Mouse (Mus musculus): ENCODE results near the gene Gm379. TPM values are rescaled to one million over a fixed set of nuclear protein-coding genes. Genes with fewer than 3 reads are reported as not detected.

The Gm379 gene
- not detected for total RNA-seq (2021)
- long read RNA-seq, experiment 1: 0 reads
- long read RNA-seq, experiment 2: 0 reads

DNA sequence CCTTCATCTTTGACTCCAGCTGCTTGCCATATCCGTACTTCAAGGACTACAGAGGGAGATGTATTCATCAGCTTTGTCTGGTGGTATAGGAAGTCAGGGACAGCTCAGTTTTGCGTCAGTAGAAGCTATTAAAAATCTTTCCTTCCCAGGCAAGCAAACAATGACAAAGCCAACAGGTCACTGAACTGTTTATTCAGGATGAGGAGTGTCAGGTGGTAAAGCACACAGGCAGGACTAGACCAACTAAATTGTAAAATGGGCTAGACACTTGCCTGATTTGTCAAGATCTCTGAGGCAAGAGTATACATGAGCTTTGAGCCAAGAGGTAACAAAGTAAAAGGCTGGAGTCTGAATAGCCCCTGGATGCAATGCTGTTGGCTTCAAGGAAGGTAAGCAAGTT is at the start of gene Gm379:
Gene Gm379 (minus strand): TSS at position 7 of the 400 bp plus-strand sequence.
- DNase-seq (ENCODE audit: low spot score in 2 of 2): no peak

DNA sequence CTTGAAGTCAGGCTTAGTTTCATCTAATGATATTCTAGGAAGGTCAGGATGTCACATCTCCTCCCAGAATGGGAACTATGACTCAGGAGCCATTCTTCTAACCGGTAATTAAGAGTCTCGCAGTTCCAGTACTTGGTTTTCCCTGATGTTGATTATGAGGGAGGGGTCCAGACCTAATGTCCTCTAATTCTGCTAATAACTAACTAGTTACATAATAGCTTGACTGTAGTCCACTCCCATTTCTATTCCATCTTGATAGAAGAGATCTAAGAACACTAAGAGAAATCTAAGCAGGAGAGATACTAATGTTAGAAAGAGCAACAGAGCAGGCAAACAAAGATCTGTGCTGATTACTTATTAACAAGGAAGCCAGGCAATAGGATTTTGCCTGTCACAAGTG is 39.6 kb upstream of the Gm379 start:
- DNase-seq (ENCODE audit: low spot score in 2 of 2): no peak

DNA sequence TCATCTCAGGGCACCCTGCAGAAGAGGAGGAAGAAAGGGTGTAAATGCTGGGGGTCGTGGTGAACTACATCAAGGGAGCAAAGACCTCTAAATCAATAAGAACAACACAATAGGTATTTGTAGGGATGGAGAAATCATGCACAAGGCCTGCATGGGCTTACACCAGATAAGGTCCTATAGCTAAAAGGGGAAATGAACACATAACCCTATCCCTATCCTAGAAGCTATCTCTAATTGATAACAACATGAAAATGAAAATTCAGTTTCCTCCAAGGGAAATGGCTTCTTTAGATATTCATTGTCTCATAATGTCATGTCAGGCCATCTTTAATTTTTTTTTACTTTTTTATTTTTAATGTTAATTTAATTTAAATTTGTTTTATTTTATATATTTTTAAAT is 4.2 kb upstream of the Gm379 start:
- no peak for DNase-seq (ENCODE audit: low spot score in 2 of 2)

DNA sequence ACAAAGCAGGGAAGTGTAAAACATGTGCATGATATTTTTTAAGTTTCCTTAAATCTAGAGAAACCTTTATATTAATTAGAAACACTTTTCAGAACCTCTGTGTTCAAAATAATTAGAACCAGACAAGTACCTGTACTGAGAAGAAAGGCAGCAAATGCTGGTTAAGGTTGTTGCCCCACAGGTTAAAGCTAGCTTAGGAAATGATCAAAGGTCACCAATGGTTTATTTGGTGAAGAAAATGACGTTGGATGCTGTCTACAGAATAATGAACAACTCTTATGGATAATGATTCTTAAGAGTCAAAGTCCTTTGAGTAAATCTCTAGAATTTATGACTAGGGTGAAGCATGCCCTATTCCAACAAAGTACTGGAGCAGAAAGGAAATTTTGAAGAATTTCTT is 42.7 kb downstream of the Gm379 start:
- DNase-seq (ENCODE audit: low spot score in 2 of 2): no peak

DNA sequence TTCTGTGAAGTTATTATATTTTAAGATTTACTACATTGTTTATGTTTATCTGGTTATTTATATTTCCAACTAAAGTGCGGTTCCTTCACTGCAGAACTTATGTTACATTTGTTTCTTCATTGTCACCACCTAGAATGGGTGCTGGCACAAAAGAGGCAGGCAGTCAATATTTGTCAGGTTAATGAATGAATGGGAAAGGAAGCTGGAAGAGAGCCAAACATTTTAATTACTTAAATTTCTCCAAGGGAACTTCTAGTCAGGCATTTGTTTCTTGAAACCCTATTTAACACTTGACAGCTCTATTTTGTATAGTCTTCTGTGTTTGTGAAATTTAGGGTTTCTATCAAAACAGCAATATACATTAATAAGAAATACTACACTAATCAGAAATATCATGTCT is 43.8 kb downstream of the Gm379 start:
- DNase-seq (ENCODE audit: low spot score in 2 of 2): no peak

Other genes starting within 250 kb of the Gm379 start
- 10 to 100 TPM; 10.3 to 10.7 TPM for gene Brwd3, start 169.5 kb upstream of the Gm379 start, total RNA-seq (2021)

All from left cerebral cortex, adult 18-20 months (tissue).